Mouse (Mus musculus) erythroblast, embryonic 14.5 days (primary cell): Measurements from ENCODE around the gene Hspe1.

Source experiments
- GATA1 ChIP-seq: IDR thresholded peaks from 2 replicates; pipeline ENCODE4 v1.6.1; 2012; ENCODE audit warnings: low read length, inconsistent platforms, mixed read lengths
- TAL1 ChIP-seq: IDR thresholded peaks from 3 replicates; pipeline ENCODE4 v1.6.1; 2012; ENCODE audit warnings: low read length, inconsistent platforms, mixed read lengths

GRCm38 (mm10) chr1:55132308-55132707 lies 44.4 kb downstream of the Hspe1 start:
- no peak for TF ChIP-seq GATA1
- TF ChIP-seq TAL1, result no peak
